Mouse (Mus musculus) liver (tissue): ENCODE measurements around the gene Tctex1d1.

Experiments
- DNase-seq: peaks from one replicate; pipeline ENCODE4 v3.0.0-alpha.2; 2020; ENCODE audit warnings: mixed read lengths

The Tctex1d1 gene

GRCm38 (mm10) chr4:102989391-102989790, 11.0 kb downstream of the Tctex1d1 start:
- DNase-seq: no peak

DNA sequence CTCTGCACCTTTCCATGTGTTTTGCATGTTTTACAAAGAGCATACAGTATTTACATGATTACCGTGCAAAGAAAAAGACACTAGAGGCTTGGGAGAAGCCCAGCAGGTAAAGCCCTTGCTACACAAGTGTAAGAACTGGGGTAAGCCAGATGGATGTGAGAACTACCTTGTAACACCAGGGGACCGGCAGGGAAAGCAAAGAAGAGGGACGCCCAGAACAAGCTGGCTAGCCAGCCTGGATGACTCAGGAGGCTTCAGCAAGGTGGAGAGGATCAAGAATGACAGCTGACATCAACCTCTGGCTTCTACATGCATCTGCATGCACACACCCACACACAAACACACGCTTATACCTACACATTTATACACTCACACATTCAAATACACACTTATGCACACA, 11.6 kb downstream of the Tctex1d1 start:
- DNase-seq: no peak

DNA sequence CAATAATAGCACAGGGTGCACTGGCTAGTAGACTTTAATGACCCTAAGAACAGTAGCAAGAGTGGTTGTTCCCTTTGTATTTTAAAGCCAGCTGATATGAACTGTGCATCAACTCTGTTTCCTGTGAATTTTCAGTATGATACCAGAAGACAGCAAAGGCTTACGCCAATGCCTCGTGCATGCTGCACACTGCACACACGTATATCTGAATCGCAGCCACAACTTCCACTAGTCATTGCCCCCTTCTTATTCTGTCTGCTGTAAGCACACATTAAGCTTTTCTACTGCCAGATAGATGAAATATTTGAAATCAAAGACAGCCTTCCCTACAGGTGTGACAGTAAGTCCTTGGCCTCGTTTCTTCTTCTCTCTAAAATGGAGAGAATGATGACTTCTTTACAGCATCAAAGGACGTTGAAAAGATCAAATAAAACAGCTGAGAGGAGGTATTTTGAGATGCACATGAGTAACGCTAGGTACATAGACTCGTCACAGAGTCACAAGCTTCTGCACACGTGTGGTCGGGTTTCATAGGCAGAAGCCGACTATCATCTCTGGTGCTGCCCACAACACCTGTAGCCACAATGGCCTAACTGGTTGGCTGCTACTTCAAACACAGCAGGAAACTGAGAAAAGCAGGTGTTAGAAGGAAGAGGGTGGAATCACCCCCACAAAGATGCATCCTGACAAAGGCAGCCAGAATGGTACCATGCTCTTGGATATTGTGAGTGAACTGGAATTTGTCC, 12.4 kb downstream of the Tctex1d1 start:
- DNase-seq: no peak

- no peak for DNase-seq
Measured at GRCm38 (mm10) chr4:102991685-102992084, 13.3 kb downstream of the Tctex1d1 start.

DNA sequence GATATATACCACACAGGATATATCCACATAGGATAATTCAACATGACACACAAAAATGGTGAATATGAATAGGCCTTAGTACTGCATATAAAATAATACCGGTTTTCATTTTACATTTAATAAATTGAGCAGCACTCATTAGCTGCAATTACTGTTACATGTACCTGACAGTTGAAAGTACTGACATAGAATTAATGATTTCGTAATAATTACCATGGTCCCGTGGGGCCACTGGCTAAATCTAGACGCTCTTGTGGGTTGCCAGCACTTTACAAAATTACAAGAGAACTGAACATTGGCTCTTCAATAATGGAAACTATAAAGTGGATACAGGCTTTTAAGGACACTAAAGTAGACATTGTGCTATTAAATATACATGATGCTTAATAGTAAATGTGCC, 26.3 kb downstream of the Tctex1d1 start:
- no peak for DNase-seq

DNA sequence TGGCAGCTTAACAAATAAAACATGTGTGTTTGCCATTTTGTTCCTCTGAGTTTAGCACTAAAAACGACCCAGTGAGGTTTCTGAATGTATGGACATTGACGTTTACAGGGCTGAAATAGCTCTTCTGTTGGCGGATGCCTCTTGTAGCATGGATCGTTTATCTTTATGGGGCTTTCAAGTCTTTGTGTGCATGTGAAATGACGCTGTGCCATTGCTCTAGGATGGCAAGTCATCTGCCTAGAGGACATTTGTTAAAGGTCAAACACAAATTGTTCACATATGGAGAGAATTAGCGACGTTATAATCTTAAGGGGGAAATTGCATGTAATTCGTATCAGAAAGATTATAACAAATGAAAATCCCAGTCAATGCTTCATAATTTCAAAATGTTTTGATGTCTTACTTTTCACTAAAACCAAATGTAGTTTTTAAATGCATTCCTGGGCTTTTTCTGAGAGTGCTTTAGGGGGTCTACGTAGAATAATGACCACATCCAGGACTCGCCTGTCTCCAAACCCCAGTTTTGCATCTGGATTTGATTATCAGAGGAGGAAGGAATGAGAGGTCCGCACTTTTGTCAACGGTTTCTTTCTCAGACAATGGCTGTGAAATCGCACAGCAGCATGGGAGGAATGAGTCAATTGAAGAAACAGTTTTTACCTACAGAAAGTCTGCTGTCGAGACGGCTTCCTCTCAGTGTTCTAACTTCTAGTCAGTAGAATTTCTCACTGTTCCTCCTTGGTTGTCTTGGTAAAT, 27.0 kb downstream of the Tctex1d1 start:
- no peak for DNase-seq

GRCm38 (mm10) chr4:103006266-103006665, 27.9 kb downstream of the Tctex1d1 start:
- no peak for DNase-seq

GRCm38 (mm10) chr4:103006943-103007418, 28.6 kb downstream of the Tctex1d1 start:
- DNase-seq: peak; percentile 20

DNA sequence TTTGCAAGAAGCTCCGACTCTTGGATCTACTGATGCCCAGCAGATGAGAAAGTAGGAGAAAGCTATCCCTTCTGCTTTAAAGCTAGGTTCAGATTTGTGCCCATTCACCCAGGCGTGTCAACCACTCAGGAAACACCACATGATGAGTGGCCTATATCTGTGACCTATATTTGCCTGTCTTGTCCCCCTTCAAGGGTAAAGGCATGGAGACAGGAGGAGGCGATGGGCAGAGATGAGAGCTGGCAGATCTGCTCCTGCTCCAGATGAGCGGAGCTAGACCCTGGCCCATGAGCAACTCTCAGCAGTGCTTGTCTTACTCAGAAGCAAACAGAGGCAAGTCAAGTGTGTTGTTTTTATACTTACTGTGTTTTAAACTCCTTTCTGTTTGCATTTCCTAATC, 32.3 kb downstream of the Tctex1d1 start:
- no peak for DNase-seq

DNA sequence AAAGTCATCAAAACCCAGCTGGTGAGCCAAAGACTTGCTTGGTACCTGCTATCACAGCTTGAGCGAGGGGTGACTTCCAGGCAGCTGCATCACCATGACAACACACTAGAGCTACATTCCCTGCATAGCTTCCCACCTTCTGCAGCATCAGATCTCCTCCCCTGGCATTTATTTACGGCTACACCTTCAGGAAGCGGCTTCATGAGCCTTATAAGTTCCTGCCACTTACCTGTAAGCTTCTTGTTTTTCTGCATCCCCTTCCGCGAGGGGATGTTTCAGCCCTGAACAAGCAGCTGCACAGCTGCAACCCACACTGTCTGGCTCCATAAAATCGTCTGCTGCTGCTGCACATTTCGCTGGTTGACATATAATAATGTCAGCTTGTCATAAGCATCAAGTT, 33.4 kb downstream of the Tctex1d1 start:
- no peak for DNase-seq

GRCm38 (mm10) chr4:103013490-103013889, 35.1 kb downstream of the Tctex1d1 start:
- no peak for DNase-seq

- no peak for DNase-seq
Measured at GRCm38 (mm10) chr4:103026621-103027020, 48.2 kb downstream of the Tctex1d1 start, which contains the start of gene Insl5. Gene Insl5, minus strand, starts transcription at chr4:103026842.

DNA sequence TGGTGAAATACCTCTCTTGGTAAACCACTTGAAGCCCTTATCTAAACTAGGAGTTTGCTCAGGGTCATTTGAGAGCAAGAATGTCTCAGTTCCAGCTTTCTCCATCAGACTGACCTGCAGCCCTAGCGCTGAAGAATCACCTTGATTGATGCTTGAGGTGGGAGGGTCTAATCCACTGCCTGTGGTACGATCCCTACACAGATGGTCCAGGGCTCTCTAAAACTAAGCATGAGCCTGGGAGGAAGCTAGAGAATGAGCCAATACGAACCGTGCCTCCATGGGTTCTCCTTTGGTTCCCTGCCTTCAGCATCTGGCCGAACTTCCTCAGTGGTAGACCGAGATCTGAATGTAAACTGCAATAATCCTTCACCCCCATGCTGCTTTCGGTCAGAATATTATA, 49.3 kb downstream of the Tctex1d1 start:
- no peak for DNase-seq

- no peak for DNase-seq
Measured at GRCm38 (mm10) chr4:103028177-103029088, 50.0 kb downstream of the Tctex1d1 start.

- DNase-seq: no peak
Measured at GRCm38 (mm10) chr4:103039103-103039837, 60.9 kb downstream of the Tctex1d1 start.

- no peak for DNase-seq
Measured at GRCm38 (mm10) chr4:103039838-103040191, 61.4 kb downstream of the Tctex1d1 start.

DNA sequence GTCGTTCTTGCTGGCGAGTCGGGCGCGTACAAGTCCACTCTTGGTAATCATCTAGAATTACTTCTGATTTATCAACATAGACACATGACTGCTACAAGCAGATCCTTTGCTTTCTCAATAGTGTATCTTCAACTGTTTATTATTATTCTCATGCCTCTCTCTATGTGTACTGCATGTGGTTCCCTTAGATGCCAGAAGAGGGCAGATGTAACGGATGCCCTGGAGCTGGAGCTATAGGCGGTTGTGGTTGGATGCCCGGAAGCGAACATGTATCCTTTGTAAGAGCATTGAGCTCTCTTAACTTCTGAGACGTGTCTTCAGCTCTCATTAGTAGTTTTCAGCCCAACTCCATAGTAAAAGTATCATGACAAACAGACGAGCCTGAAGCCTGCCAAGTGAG, 64.6 kb downstream of the Tctex1d1 start:
- DNase-seq: no peak

- no peak for DNase-seq
Measured at GRCm38 (mm10) chr4:103048046-103048445, 69.6 kb downstream of the Tctex1d1 start.
